Comparison of ENCODE assay signal across 8 mouse cellular contexts in the genomic region with DNA sequence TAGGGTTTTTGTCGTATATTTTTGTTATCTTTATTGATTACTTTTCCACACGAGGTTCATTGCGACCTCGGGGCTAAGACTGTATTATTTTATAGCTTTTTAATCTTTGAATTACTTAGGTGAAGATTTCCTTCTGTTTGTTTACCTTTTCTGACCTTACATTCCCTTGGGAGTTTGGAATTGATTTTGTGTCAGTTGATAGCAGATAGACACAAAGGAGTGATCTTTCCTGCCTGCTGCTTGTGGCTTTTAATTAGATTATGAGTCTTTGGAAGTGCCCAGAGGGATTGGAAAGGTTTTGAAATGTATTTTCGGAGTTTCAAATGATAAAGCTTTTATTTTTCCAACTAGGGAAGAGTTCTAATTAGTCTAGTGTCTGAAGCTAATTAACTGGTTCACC. TPM values are rescaled to one million over a fixed set of nuclear protein-coding genes. Genes with fewer than 3 reads are reported as not detected.
A peak's percentile ranks its signal among the peaks of the same experiment; 100 is the strongest.
DNase-seq lines count a peak whose midpoint lies in the region; ATAC-seq and TF ChIP-seq lines count a peak whose summit lies in the region.

No protein-coding gene starts in this region.

- no peaks in the 10 kb centered on the region for H3K27me3 ChIP-seq in lung, postnatal 0 days (replicated peaks; ENCODE audit: insufficient read depth, low read length)
- H3K27me3 ChIP-seq in embryonic facial prominence, embryonic 15.5 days, result no peaks in the 10 kb centered on the region
- no peaks in the 10 kb centered on the region for H3K27me3 ChIP-seq in limb, embryonic 12.5 days
- no peaks in the 10 kb centered on the region for H3K27me3 ChIP-seq in small intestine, adult 2 months (ENCODE audit: control insufficient read depth, insufficient read depth, low read length)

- peak overlapping the region; percentile 75 for H3K4me3 ChIP-seq in lung, postnatal 0 days (ENCODE audit: low read depth, low read length)
- H3K4me3 ChIP-seq in embryonic facial prominence, embryonic 15.5 days (replicated peaks), result peak overlapping the region; percentile 78
- H3K4me3 ChIP-seq in limb, embryonic 12.5 days (replicated peaks), result peak overlapping the region; percentile 67
- H3K4me3 ChIP-seq in small intestine, adult 2 months (ENCODE audit: low read depth, low read length), result peak overlapping the region; percentile 71; the same call in 1 of the 2 replicates

- H3K4me1 ChIP-seq in lung, postnatal 0 days (ENCODE audit: insufficient read depth, low read depth, low read length), result no peaks in the 10 kb centered on the region
- peaks cover 7% of the 10 kb centered on the region; the same call in 1 of the 2 replicates for H3K4me1 ChIP-seq in embryonic facial prominence, embryonic 15.5 days
- H3K4me1 ChIP-seq in limb, embryonic 12.5 days (replicated peaks), result peaks cover 14% of the 10 kb centered on the region
- H3K4me1 ChIP-seq in small intestine, adult 2 months (ENCODE audit: control insufficient read depth, insufficient read depth, insufficient read length, low read length), result peaks cover 2% of the 10 kb centered on the region; the same call in 1 of the 2 replicates

- TF ChIP-seq EP300 in lung, postnatal 0 days (IDR thresholded peaks at IDR 0.05), result no peak

- peak overlapping the region; percentile 72; the same call in 1 of the 2 replicates for H3K9ac ChIP-seq in lung, postnatal 0 days (replicated peaks; ENCODE audit: low read depth)
- H3K9ac ChIP-seq in embryonic facial prominence, embryonic 15.5 days, result peak overlapping the region; percentile 58; the same call in 1 of the 2 replicates
- no peak overlapping the region for H3K9ac ChIP-seq in limb, embryonic 12.5 days (replicated peaks)

- H3K4me2 ChIP-seq in lung, postnatal 0 days (replicated peaks; ENCODE audit: low read depth, low read length), result peak overlapping the region; percentile 71
- peak overlapping the region; percentile 61 for H3K4me2 ChIP-seq in embryonic facial prominence, embryonic 15.5 days (replicated peaks)
- peak overlapping the region; percentile 69 for H3K4me2 ChIP-seq in limb, embryonic 12.5 days

- no peak overlapping the region for H3K27ac ChIP-seq in lung, postnatal 0 days (ENCODE audit: low read length)
- no peak overlapping the region for H3K27ac ChIP-seq in embryonic facial prominence, embryonic 15.5 days (replicated peaks)
- no peak overlapping the region for H3K27ac ChIP-seq in limb, embryonic 12.5 days
- peak overlapping the region; percentile 95 for H3K27ac ChIP-seq in small intestine, adult 2 months (ENCODE audit: insufficient read depth, low read depth, low read length)

- ATAC-seq in lung, postnatal 0 days, result no peak
- ATAC-seq in embryonic facial prominence, embryonic 15.5 days (ENCODE audit: insufficient number of reproducible peaks, low FRiP score, low TSS enrichment, low read depth), result no peak
- ATAC-seq in limb, embryonic 12.5 days (ENCODE audit: insufficient number of reproducible peaks, insufficient read depth, low FRiP score, low TSS enrichment, low read depth), result no peak
- ATAC-seq in inflammation-experienced regulatory T-cells, adult 6 months, result no peak

- H3K36me3 ChIP-seq in lung, postnatal 0 days (ENCODE audit: insufficient read depth, low read length), result no peaks in the 10 kb centered on the region
- H3K36me3 ChIP-seq in embryonic facial prominence, embryonic 15.5 days, result no peaks in the 10 kb centered on the region
- peaks cover 5% of the 10 kb centered on the region; the same call in 1 of the 2 replicates for H3K36me3 ChIP-seq in limb, embryonic 12.5 days
- H3K36me3 ChIP-seq in small intestine, adult 2 months (ENCODE audit: control insufficient read depth, insufficient read depth, low read length), result no peaks in the 10 kb centered on the region

- no peak for TF ChIP-seq POLR2A in small intestine, adult 2 months (IDR thresholded peaks at IDR 0.05; ENCODE audit: low read depth, low read length)

- no peaks in the 10 kb centered on the region for H3K9me3 ChIP-seq in lung, postnatal 0 days (ENCODE audit: low read length)
- H3K9me3 ChIP-seq in embryonic facial prominence, embryonic 15.5 days (replicated peaks), result no peaks in the 10 kb centered on the region
- 0 out of 2 replicates have a peak, but pooled peaks cover 4% of the 10 kb centered on the region for H3K9me3 ChIP-seq in limb, embryonic 12.5 days

- DNase-seq in lung, postnatal 0 days (ENCODE audit: low spot score), result no peak
- DNase-seq in lung, postnatal 14 days, result no peak
- DNase-seq in right cerebral cortex, adult 2 months (ENCODE audit: low spot score in 2 of 2), result no peak
- DNase-seq in adrenal gland, postnatal 10 days, result no peak

- 24% methylated on average over 5 of the region's 5 CpGs for WGBS in lung, postnatal 0 days
- 16% methylated on average over 5 of the region's 5 CpGs for WGBS in embryonic facial prominence, embryonic 15.5 days
- 42% methylated on average over 5 of the region's 5 CpGs for WGBS in limb, embryonic 12.5 days
- 11% methylated on average over 5 of the region's 5 CpGs for WGBS in small intestine, adult 2 months

- TF ChIP-seq CTCF in lung, postnatal 0 days (IDR thresholded peaks at IDR 0.05), result no peak
- TF ChIP-seq CTCF in small intestine, adult 2 months (IDR thresholded peaks at IDR 0.05; ENCODE audit: extremely low read depth, insufficient read length, insufficient replicate concordance, low read depth, low read length), result no peak

RNA-seq across cellular contexts. Expression of gene Atg4c, which starts 1.1 kb away (rescaled TPM):
- 8.1 and 8.9 TPM in 2 replicates for polyA plus RNA-seq in lung, postnatal 0 days (2015; fragmentation: Nextera tagmentation; extraction: Ambion mirVana)
- polyA plus RNA-seq in embryonic facial prominence, embryonic 15.5 days (2015; fragmentation: Nextera tagmentation; extraction: Ambion mirVana), result 15.3 and 15.7 TPM in 2 replicates
- polyA plus RNA-seq in limb, embryonic 12.5 days (2016; fragmentation: Nextera tagmentation; extraction: Ambion mirVana), result 20.5 and 20.8 TPM in 2 replicates
- 1.1 and 3.3 TPM in 2 replicates for polyA plus RNA-seq in small intestine, adult 2 months (2012; rRNA removed)
- 1 to 10 TPM in 1 of 3 experiments, under 1 TPM in 2; 0.72 to 2.2 (median 0.85) TPM for polyA plus RNA-seq in inflammation-experienced regulatory T-cells, adult 6 months (2017; shearing (Covaris generic))
- 10 to 100 TPM; 11.6 to 12.8 TPM for total RNA-seq in adrenal gland, postnatal 10 days (2021)
